Mouse (Mus musculus) E14TG2a.4 (cell line): ENCODE data around the gene Abcb8.

Source experiments
- CTCF ChIP-seq: conservative IDR thresholded peaks from 2 replicates; pipeline ENCODE4 v1.5.1; 2014; ENCODE audit warnings: low read length
- NANOG ChIP-seq: IDR thresholded peaks from 2 replicates; pipeline ENCODE4 v1.6.1; 2014; ENCODE audit warnings: borderline replicate concordance, low read length, mixed read lengths
- POU5F1 ChIP-seq: IDR thresholded peaks from 2 replicates; pipeline ENCODE4 v1.6.1; 2014; ENCODE audit warnings: low read length, borderline replicate concordance

GRCm38 (mm10) chr5:24381486-24381885 is 12.0 kb upstream of the Abcb8 start:
- no peak for TF ChIP-seq CTCF
- TF ChIP-seq POU5F1: no peak
- no peak for TF ChIP-seq NANOG
